Mouse (Mus musculus) erythroblast, adult 5-6 weeks (primary cell): ENCODE data around the gene 4930572O03Rik. TPM values are rescaled to one million over a fixed set of nuclear protein-coding genes. Genes with fewer than 3 reads are reported as not detected.
"Not testable (repeated sequence)": the region's sequence is repeated elsewhere in the genome, so short reads cannot be mapped to it uniquely, and the experiment has no call there.

Experiments used
- ATAC-seq: replicated peaks from 2 replicates; pipeline ENCODE4 v1.8.0; 2016; ENCODE audit warnings: moderate number of reproducible peaks, mild to moderate bottlenecking, moderate TSS enrichment, inconsistent platforms; ENCODE audit not compliant: poor library complexity, low FRiP score, severe bottlenecking
- total RNA-seq, 2 experiments: library from RNA; stranded (forward) in 1 of 2; stranded (reverse) in 1 of 2; fragments of 150-400 nt in 1 of 2; fragments of 200-764, 138-1000 nt in 1 of 2; gene quantifications; 2 replicates each; pipeline versions ENCODE4 v1.2.3 to v1.2.4; 2015 to 2017; ENCODE audit warnings: low replicate concordance in 2 of 2

Gene 4930572O03Rik
- total RNA-seq, 2 experiments from 2014 or later: not detected

GRCm38 (mm10) chr5:15630068-15630467, 26.8 kb downstream of the 4930572O03Rik start:
- ATAC-seq: not testable (repeated sequence)

DNA sequence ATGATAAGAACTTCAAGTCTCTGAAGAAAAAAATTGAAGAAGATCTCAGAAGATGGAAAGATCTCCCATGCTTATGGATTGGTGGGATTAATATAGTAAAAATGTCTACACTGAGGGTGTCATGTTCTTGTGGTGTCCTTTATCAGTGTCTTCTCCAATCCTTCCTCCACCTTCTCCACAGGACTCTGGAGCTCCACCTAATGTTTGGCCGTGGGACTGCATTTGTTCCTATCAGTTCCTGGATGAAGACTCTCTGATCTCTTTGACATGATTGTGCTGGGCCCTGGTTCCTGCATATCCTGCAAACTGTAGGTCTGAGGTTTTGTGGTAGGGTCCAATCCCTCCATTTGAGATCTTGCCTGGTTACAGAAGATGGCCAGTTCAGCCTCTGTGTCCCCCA, 28.7 kb downstream of the 4930572O03Rik start:
- ATAC-seq: not testable (repeated sequence)

- ATAC-seq: not testable (repeated sequence)
These were observed 38.1 kb downstream of the 4930572O03Rik start, which contains the start of gene Speer4d for GRCm38 (mm10) chr5:15618764-15619163. TSS of gene Speer4d (plus strand) at chr5:15619064.

- not testable (repeated sequence) for ATAC-seq
These were observed 40.7 kb downstream of the 4930572O03Rik start for GRCm38 (mm10) chr5:15616195-15616594.

- ATAC-seq: not testable (repeated sequence)
These were observed 46.2 kb downstream of the 4930572O03Rik start for GRCm38 (mm10) chr5:15610695-15611094.

- ATAC-seq: not testable (repeated sequence)
These were observed 50.2 kb downstream of the 4930572O03Rik start for GRCm38 (mm10) chr5:15606677-15607076.

DNA sequence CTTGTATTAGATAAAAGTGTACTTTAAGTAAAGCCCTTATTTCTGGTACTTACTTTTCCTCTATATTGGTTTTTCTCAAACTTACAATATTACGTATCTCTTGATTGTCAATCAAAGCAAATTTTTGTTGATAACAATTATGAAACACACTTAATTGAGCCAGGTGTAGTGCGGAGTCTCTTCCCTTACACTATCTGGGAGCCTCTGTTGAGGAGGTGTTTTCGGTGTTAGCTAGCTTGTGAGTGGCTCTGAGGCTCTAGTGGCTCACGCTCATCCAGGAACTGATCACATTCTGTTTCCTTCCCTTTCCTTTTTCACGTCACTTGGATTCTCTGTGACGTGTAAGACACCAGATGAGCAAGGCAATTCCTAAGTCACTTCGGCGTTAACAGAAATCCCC, 53.3 kb downstream of the 4930572O03Rik start:
- ATAC-seq: not testable (repeated sequence)

DNA sequence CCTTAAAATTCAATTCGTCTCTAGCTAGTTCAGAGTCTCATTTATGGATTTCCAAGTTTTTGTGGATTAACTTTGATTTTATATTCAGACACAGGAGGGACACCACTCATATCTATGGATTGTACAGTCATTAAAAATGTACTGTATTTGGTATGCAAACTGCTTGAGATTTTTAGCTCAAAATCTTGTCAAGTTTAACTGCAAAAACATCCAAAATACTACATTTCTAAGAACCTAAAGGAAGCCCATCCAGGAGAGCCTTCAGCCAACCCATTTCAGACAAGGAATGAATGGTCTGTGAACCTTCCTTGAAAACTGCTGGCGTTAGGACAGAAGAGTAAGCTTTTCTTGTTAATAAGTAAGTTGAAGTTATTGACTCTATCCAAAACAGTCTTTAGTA, 53.9 kb downstream of the 4930572O03Rik start:
- not testable (repeated sequence) for ATAC-seq

DNA sequence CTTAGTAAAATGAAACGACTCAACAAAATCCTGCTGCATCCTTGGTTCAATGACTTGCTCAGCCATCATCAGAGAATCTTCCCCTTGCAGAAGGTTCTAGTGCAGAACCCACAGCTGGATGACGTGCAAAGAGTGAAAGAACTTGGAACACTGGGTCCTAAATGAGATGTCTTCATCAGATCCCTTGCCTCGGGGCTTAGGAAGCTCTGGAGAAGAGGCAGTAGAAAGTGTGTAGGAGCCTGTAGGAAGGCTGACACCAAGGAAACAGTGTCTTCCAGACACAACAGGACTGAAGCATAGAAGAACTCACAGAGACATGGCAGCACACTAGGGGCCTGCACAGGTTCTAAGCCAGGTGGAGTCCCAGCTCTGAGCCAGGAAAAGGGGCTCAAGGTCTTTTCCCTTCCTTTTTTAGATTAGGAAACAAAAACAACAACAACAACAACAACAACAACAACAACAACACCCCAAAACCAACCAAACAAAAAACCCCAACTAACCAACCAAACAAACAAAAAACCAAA, 54.4 kb downstream of the 4930572O03Rik start:
- not testable (repeated sequence) for ATAC-seq

Other genes starting within 250 kb of the 4930572O03Rik start
- not detected in 2 replicates for gene Gm21149, start 180.5 kb downstream of the 4930572O03Rik start, total RNA-seq (2015; ENCODE audit: low replicate concordance)
- not detected in 2 replicates for gene Gm21149, start 180.5 kb downstream of the 4930572O03Rik start, total RNA-seq (2017; ENCODE audit: low replicate concordance)
- not detected in 2 replicates for gene Gm21190, start 127.8 kb downstream of the 4930572O03Rik start, total RNA-seq (2015; ENCODE audit: low replicate concordance)
- not detected in 2 replicates for gene Gm21190, start 127.8 kb downstream of the 4930572O03Rik start, total RNA-seq (2017; ENCODE audit: low replicate concordance)
- gene Gm21083, start 79.7 kb downstream of the 4930572O03Rik start, total RNA-seq (2015; ENCODE audit: low replicate concordance): not detected in 2 replicates
- not detected in 2 replicates for gene Gm21083, start 79.7 kb downstream of the 4930572O03Rik start, total RNA-seq (2017; ENCODE audit: low replicate concordance)
- not detected in 2 replicates for gene Speer4d, start 38.0 kb downstream of the 4930572O03Rik start, total RNA-seq (2015; ENCODE audit: low replicate concordance)
- not detected in 2 replicates for gene Speer4d, start 38.0 kb downstream of the 4930572O03Rik start, total RNA-seq (2017; ENCODE audit: low replicate concordance)
- not detected in 2 replicates for gene Speer4c, start 57.2 kb upstream of the 4930572O03Rik start, total RNA-seq (2015; ENCODE audit: low replicate concordance)
- not detected in 2 replicates for gene Speer4c, start 57.2 kb upstream of the 4930572O03Rik start, total RNA-seq (2017; ENCODE audit: low replicate concordance)